Mouse (Mus musculus) G1E (cell line): ENCODE results near the gene Cyb5rl.

Experiments
- CTCF ChIP-seq: IDR thresholded peaks from 2 replicates; pipeline ENCODE4 v1.5.1; 2012; ENCODE audit warnings: low read depth, low read length, inconsistent platforms, mixed read lengths
- POLR2AphosphoS5 ChIP-seq: IDR thresholded peaks from 2 replicates; pipeline ENCODE4 v1.6.1; 2012; ENCODE audit warnings: low read depth, low read length, inconsistent platforms; ENCODE audit not compliant: insufficient replicate concordance

DNA sequence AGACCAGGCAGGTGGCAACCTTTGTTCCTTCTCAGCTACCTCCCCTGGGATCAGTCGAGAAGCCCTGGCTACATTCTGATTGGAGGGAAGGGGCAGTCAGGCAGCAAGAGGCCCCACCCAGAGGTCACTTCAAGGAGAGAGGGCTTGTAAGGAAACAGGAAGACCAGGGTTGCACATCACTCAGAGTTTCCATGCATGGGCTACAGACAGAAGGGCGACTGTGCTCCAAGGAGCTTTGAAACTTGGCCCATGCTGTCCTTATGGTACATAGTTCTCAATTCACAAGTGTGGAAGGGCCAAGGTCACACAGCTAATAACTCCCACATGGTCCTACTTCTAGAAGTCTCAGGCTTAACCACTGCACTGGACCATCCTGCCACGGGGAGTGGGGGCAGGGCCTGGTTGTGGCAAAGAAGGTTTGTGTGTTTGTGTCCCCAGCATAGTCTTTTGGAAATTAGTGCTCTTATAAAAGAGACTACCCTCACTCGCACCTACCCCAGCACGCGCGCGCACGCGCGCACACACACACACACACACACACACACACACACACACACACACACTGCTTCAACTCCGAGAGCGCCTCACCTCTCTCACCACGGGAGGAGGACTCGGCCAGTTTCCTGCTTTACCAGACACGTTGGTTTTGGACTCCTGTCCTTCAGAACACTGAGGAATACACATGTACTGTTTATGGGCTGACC lies 27.8 kb downstream of the Cyb5rl start:
- no peak for TF ChIP-seq CTCF
- TF ChIP-seq POLR2AphosphoS5: no peak
